18 mouse cellular contexts compared by ENCODE assay signal in the genomic region with DNA sequence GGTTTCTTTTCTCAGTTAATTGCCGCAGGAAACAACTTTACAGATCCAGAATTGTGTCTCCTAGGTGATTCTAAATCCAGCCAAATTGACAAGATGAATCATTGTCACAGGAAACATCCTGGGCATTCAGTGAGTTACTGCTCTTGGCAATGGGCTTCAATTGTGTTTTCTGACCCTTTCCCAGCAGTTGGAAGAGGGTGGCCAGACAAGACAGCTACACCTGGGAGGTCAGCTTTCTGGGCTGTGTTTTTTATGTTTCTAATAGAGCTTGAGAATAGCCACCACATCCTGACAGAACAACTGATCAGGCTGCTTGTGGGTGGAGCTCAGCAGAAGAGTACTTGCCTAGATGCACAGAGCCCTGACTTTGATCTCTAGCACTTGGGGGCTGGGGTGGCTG.
DNase-seq lines count a peak whose midpoint lies in the region; TF ChIP-seq lines count a peak whose summit lies in the region.
"Had no signal": no experiment of that assay in that cellular context is flagged by ENCODE, and none has a peak within 500 bp of the region (broad histone marks: within the 10 kb centered on the region; RNA-seq: fewer than 3 reads in every experiment).

No protein-coding gene starts in this region.

- peak; percentile 65 for DNase-seq in heart, adult 11 months
- DNase-seq in heart, adult 18-20 months = no peak
- no peak for DNase-seq in layer of hippocampus, adult 2 months (ENCODE audit: low spot score in 2 of 2)
- no peak for DNase-seq in layer of hippocampus, adult 18-20 months (ENCODE audit: low spot score in 2 of 2)
- DNase-seq in kidney, postnatal 10 days = peak; percentile 11
- DNase-seq in cerebellum, postnatal 4 days (ENCODE audit: low spot score in 2 of 2) = no peak
- no peak for DNase-seq in embryonic facial prominence, embryonic 10.5 days (ENCODE audit: low spot score)
- DNase-seq: cerebellum, adult 11-12 months; cerebellum, adult 9-10 months; cerebellum, postnatal 25 days; forebrain, postnatal 0 days; gastrocnemius, postnatal 25 days; heart, postnatal 10 days; heart, postnatal 4 days had no signal

- H3K9me3 ChIP-seq in embryonic facial prominence, embryonic 10.5 days = no peaks in the 10 kb centered on the region
- H3K9me3 ChIP-seq: forebrain, embryonic 13.5 days; heart, embryonic 10.5 days; hindbrain, embryonic 12.5 days had no signal

- H3K36me3 ChIP-seq in embryonic facial prominence, embryonic 10.5 days (replicated peaks) = no peaks in the 10 kb centered on the region
- H3K36me3 ChIP-seq: heart, embryonic 10.5 days; hindbrain, embryonic 12.5 days had no signal

- H3K4me3 ChIP-seq in layer of hippocampus, adult 2 months = no peak overlapping the region
- no peak overlapping the region for H3K4me3 ChIP-seq in embryonic facial prominence, embryonic 10.5 days
- H3K4me3 ChIP-seq: forebrain, embryonic 13.5 days; heart, embryonic 10.5 days; hindbrain, embryonic 12.5 days had no signal

- H3K27me3 ChIP-seq in embryonic facial prominence, embryonic 10.5 days (replicated peaks; ENCODE audit: low read depth, poor library complexity, severe bottlenecking) = no peaks in the 10 kb centered on the region
- H3K27me3 ChIP-seq: forebrain, embryonic 13.5 days; hindbrain, embryonic 12.5 days had no signal

- 92% methylated on average over 1 of the region's 1 CpGs for WGBS in embryonic facial prominence, embryonic 10.5 days

- H3K4me1 ChIP-seq in embryonic facial prominence, embryonic 10.5 days = no peaks in the 10 kb centered on the region
- H3K4me1 ChIP-seq: forebrain, embryonic 13.5 days; heart, embryonic 10.5 days; hindbrain, embryonic 12.5 days had no signal

- no peak for TF ChIP-seq CTCF in layer of hippocampus, adult 2 months (conservative IDR thresholded peaks at IDR 0.05)

- peak overlapping the region; percentile 29; the same call in 1 of the 2 replicates for H3K27ac ChIP-seq in layer of hippocampus, adult 2 months
- no peak overlapping the region for H3K27ac ChIP-seq in embryonic facial prominence, embryonic 10.5 days (replicated peaks)
- H3K27ac ChIP-seq: forebrain, embryonic 13.5 days; heart, embryonic 10.5 days; hindbrain, embryonic 12.5 days; hindbrain, postnatal 0 days had no signal

Comparison
In these comparisons a context has a peak if more than half of its experiments do, and no peak if none do; other contexts are left out.
1. DNase-seq: peak in heart, adult 11 months (single experiment) and kidney, postnatal 10 days (single experiment); none in heart, adult 18-20 months (0 of 2), layer of hippocampus, adult 2 months (0 of 2), layer of hippocampus, adult 18-20 months (0 of 2), cerebellum, postnatal 4 days (0 of 2) and embryonic facial prominence, embryonic 10.5 days (single experiment).